Mouse (Mus musculus) CD8-positive naive resting alpha-beta T cell, adult 2 months (primary cell): ENCODE data around the gene Alx3.
"Not testable (repeated sequence)": the region's sequence is repeated elsewhere in the genome, so short reads cannot be mapped to it uniquely, and the experiment has no call there.

Experiments
- DNase-seq, 2 experiments: peaks; one replicate each; pipeline ENCODE4 v3.0.0; 2022; ENCODE audit warnings: low read depth in 2 of 2, low spot score in 2 of 2

The Alx3 gene

DNA sequence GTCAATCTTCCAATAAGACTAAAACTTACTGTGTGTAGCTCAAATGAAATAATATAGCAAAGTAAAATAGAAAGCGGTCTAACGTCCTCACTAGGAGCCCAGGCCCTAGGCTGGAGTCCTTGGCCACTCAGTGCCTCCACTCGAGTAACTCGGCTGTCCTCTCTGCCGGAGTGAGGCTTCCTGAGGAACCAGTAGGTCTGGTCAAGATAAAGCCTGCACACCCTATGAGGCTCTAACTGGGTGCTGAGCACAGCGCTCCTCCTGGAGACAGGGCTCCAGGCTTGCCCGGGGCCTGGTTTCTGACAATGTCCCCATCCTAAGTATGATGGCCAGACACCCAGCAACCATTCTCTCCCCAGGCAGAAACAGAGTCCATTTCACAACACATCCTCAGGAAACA, 27.7 kb downstream of the Alx3 start:
- no peak for DNase-seq

DNA sequence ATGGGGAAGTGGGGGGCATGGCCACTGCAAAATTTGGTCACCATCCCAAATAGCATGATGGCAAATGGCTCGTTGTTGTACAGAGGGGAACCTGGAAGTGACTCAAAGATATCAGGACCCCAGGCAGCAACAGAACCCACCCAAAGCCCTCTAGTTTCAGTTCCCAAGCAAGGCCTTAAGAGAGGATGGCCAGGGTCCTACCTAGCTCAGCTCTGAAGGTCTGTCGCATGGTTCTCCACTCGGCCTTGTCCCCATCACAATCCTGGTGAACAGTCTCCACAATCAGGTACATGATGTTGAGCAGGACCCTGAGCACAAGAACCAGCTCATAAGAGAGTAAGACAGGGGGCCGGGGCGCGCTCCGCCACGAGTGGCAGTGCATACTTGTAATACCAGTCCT, 29.6 kb downstream of the Alx3 start:
- no peak for DNase-seq

DNA sequence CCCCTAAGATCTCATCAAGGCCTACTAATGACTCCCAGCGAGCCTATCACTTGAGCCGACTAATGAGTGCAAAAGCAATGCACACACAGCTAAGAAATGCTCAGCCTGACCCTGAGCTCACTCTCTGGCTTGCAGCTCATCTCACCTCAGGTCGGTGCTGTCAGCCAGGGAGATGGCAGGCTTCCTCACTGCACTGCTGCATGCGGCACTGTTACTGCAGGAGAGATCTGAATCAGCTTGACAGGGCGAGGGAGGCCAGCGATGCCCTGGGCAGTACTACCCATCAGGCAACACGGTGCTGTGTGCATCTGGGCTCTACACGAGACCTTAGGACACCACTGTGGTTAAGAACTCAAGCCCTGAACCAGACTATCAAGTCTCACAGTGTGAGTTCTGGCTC, 30.7 kb downstream of the Alx3 start:
- DNase-seq = no peak

DNA sequence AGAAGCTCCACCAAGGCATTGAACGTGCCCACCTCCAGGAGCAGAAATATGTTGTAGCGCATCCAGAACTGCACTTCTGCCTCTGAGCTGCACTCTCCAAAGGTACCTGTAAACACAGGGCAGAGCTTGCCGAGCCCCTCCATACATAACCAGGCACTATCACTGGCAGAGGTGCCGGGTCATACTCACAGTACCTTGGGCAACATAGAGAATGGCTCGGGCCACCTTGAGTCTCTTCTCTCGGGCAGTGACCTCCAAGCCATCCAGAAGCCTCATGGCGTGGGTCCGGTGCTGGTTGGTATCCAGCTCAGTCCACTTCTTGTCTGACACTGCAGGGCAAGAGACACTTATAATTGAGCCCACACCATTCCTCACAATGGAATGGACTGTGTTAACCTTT, 31.9 kb downstream of the Alx3 start:
- DNase-seq = no peak

DNA sequence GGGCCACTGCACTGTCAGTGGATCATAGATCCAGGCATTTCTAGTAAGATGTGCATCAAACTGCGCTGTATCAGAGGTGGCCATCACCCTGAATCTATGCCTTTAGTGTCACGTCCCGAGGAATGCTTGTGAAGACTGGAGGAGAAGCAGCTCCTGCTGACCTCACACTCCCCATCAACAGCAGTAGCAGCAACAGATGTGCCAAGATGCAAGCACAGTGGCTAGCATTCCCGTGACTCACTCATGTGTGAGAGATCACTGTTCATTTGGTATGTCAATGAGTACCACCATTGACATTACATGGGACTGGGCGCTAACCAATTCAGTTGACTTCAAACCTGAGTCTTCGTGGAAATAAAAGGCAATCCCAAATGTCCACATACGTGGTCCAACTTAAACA, 32.8 kb downstream of the Alx3 start:
- DNase-seq = no peak

DNA sequence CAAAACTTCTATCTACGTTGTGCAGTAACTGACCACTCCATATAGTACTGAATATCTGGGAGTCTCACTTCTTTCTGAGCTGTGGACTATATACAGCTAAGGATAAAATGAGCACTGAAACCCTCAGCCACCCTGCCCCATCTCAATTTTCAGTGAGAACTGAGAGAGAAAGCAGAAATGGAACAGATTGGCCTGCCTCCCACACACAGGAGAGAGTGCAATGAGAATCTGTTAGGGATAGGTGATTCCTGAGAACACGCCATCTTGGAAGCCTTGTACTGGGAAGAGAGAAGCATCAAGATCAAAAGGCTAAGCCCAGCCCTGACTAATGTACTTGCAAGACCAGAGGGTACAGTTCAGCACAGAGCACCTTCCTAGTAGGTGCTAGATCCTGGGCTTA, 33.7 kb downstream of the Alx3 start:
- DNase-seq = no peak

DNA sequence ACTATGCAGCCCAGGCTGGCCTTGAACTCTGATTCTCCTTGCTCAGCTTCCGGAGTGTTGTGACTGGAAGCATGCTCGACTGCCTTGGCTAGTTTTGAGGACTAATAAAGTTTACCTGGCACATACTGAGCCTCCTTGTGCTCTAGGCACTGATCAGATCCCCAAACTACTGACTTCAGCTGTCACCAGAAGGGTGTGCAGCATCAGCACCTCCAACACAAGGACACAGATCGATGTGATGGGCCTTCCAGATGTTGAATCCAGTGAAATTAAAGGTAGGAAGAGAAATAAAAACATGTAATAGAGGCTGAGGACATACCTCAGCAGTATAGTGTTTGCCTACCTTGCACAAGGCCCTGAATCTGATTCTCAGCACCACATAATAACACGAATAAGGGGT, 34.6 kb downstream of the Alx3 start:
- DNase-seq = no peak

DNA sequence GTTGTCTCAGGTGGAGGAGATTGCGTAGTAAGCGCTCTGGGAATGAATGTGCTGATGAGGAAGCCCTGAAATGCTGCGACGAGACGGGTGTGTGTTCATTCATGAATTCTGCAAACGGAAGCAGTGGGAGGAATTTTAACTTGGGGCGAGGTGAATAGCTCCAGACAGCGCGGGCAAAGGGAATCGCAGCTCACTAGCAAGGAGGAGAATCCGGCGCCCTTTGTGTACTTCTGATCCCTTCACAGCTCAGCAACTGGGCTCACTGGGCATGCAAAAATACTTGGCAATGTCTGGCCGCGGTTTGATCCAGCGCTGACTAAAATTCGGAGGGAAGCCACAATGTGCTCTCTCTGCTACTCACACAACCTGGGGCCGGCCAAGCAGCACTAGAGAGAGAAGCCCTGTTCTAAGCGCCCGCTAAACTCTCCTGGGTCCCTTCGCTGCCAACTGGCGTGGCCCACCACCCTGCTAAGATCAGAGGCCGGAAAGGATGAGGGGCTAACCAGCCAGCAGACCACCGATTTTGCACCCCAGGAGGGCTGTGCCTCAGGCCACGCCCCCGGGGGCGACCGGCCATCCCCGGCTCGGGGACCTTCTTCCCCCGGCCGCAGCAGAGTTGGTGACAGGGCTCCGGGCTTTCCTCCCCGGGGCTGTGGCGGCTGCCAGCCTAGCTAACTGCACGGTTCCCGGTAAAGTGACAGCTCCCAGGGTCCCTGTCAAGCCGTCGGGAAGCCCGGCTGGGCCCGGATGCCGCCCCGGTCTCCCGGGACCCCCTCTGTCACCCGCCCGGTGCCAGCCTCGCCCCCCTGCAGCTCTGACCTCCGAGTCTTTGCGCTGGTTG, 36.1 kb downstream of the Alx3 start, which contains the start of gene Gm10961:
Gene Gm10961 (plus strand): TSS at position 641 of the 841 bp plus-strand sequence.
- DNase-seq = peak in 1 of 2 experiments; percentile 3

DNA sequence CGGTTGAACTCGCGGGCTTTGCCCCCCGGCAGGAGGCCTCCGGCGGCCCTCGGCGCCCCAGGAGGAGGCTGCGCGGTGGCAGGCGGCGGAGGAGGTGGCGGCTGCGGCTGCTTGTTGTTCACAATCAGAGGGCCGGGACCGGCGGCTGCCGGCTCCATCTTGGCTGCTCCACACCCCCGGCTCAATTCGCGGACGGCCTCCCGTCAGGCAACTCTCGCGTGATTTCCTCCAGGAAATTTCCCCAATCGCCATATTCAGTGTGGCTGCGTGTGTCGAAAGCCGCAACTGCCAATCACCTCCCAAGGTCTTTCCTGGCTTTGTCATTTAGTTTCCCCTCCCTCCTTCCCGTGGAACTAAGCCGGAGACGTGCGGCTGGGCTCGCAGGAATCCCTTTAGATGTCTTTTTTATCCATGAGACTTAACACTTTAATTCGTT, 36.7 kb downstream of the Alx3 start, which contains the start of gene Strip1:
Gene Strip1 (minus strand): TSS at position 172 of the 436 bp plus-strand sequence.
- DNase-seq = peak; percentile 87 to 89

DNA sequence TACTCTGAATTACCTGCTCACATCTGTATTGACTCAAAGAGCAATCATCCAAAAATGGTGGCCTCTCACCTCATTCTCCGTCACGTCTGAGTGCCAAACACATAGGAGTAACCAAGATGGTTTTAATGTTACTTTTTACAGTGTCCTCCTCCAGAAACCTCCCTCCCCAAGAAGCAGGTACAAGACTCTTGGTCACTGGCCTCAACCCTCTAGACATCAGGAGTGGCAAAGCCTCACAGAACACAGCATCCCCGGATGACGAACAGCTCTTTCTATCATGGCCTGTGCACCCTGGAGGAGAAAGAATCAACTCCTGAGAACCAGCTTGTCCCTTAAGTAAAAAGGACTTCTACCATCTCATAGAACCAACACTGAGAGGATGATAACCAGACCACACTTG, 38.0 kb downstream of the Alx3 start:
- no peak for DNase-seq

DNA sequence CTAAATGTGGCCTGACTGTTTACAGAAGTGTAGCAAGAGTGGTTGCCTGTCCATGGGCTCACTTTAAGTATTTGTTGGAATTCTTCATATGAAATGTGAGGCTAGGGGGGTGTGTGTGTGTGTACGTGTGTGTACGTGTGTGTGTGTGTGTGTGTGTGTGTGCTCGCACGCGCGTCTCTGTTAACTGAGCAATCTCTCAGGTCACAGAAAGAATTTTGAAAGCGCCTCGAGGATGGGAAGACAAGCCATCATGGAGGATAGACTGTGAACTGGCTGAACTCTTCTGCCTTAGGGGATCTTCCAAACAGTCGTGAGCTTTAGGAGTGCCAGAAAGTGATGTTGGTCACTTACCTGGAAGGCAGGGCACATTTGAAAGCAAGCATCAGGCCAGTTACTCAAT, 39.1 kb downstream of the Alx3 start:
- no peak for DNase-seq

DNA sequence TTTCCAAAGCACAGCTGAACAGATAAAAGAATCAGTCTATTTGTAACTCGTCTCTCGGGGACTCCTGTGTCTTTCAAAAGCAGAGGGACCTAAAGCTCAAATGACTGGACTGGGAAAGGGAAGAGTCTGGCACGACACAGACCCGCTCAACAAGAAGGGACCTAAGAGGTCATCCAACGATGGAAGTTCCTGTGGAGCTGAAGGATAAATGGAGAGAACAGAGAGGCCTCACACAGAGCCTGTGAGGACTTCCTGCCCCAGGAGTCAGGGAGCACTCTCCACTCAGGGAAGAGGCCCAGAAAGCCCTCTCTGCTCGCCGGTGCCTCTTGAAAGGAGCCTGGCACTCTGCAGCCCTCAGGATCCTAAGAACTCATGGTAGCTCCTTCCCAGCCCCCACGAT, 41.0 kb downstream of the Alx3 start:
- DNase-seq = no peak

DNA sequence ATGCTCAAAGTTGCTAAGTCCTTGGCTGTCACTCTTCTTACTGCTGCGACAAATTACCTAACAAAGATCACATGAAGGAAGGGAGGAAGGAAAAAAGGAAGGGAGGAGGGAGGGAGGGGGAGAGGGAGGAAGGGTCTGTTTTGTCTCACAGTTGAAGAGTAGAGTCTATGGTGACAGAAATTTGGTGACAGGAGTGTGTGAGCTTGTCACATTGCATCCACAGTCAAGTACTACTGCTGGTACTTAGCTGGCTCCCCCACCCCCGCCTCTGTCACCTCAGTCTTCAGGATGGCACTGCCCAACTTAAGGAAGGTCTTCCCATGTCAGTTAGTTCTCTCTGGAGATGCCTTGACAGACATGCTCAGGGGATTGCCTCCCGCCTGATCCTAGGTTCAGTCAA, 41.4 kb downstream of the Alx3 start:
- no peak for DNase-seq

DNA sequence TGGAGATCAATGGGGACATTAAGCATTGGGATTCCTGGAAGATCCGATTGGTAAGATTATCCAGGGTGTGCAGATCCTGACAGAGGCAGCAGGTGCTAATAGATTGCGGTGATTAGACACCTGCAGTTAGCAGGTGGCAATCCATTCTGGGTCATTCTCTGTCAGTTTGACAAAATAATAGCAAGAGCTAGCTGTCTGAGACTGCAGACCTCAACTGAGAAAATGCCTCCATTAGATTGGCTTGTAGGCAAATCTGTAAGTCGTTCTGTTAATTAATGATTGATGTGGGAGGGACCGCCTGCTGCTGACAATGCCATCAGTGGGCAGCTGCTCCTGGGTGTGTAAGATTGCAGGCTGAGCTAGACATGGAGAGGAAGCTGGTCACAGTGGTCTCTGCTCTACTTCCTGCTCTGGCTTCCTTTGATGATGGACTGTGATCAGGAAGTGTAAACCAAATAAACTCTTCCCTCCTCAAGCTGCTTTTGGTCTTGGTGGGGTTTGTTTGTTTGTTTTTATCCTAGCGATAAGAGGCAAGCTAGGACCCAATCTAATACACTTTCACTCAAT, 42.9 kb downstream of the Alx3 start:
- no peak for DNase-seq

DNA sequence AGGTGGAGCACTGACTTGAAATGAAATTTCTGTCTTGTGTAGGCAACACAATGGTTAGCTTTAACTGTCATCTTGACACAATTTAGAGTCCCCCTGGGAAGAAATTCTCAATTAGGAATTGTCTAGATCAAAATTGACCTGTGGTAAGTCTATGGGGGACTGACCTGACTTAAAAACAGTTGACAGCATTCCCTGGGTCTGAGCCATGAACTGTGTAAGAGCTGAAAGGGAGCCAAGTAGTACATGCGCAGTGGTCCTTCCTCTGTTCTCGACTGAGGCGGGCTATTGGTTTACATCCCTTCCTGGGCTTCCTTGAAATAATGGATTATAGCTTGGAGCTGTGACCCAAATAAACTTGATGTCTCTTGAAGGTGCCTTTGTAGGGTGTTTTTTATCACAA, 52.1 kb downstream of the Alx3 start:
- DNase-seq = no peak

DNA sequence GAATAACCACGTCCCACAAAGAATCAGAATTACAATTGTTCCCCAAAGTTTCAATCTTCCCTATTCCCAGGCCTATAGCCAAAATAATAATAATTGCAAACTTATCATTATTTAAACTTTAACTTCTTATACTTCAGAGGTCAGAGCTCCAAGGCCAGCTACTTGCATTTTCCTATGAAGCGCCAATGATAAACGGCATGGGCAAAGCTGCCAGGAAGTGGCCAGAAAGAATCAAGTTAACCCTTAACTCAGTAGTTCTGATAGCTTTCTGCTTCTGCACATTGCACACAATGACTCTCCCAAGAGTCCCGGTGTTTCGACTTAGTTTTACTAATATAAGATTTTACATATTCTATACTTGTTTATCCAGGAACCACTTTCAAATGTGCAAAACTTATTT, 55.4 kb downstream of the Alx3 start:
- DNase-seq = not testable (repeated sequence)

DNA sequence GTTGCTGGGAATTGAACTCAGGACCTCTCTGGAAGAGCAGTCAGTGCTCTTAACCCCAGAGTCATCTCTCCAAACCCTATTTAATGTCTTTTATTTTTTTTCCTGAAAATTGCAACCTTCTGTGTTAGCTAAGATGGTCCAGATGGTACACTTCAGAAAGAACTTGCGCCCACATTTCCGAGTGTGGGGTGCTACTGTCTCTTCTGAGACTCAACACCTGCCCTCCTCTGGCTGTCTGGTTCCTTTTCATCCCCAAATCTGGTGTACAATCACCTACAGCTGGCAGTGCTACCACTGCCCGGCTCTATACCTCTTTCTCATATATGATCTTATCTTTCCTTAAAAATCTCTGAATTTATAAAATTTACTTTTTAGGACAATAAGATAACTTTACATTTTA, 58.1 kb downstream of the Alx3 start:
- no peak for DNase-seq

DNA sequence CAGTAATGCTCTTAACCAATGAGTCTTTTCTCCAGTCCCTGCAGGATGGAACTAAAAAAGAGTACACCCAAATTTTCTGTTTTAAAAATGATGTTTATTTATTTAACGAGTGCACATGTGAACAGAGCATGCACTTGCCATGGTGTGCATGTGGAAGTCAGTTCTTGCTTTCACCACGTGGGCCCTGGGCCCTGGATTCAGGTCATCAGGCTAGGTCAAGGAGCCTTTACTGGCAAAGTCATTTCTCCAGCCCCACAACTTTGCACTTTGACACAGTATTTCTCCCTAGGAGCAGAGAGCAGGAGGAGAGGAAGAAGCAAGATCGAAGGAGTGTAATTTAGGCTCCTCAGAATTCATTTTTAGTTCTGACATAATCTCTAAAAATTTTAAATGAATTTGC, 60.0 kb downstream of the Alx3 start:
- no peak for DNase-seq
